Mouse (Mus musculus) adrenal gland, postnatal 25 days (tissue): ENCODE results near the gene Ncoa3. TPM values are rescaled to one million over a fixed set of nuclear protein-coding genes. Genes with fewer than 3 reads are reported as not detected.
A peak's percentile ranks its signal among the peaks of the same experiment; 100 is the strongest.
"Not testable (repeated sequence)": the region's sequence is repeated elsewhere in the genome, so short reads cannot be mapped to it uniquely, and the experiment has no call there.

Experiments
- DNase-seq: peaks from one replicate; pipeline ENCODE4 v3.0.0; 2021; ENCODE audit warnings: mixed read lengths
- long read RNA-seq: library from polyadenylated mRNA; stranded (forward); transcript quantifications from one replicate; pipeline ENCODE4 v2.0.0, GENCODE M21; 2021
- total RNA-seq: library from RNA; stranded (reverse); gene quantifications from 2 replicates; pipeline ENCODE4 v1.2.3, GENCODE M21; 2021

Ncoa3 gene
- total RNA-seq: 26.8 and 27.1 TPM in 2 replicates
- long read RNA-seq, partial matches to known transcripts: 4 of 8 reads
- long read RNA-seq, other reads (novel, unspliced or antisense): 3 of 8 reads

DNA sequence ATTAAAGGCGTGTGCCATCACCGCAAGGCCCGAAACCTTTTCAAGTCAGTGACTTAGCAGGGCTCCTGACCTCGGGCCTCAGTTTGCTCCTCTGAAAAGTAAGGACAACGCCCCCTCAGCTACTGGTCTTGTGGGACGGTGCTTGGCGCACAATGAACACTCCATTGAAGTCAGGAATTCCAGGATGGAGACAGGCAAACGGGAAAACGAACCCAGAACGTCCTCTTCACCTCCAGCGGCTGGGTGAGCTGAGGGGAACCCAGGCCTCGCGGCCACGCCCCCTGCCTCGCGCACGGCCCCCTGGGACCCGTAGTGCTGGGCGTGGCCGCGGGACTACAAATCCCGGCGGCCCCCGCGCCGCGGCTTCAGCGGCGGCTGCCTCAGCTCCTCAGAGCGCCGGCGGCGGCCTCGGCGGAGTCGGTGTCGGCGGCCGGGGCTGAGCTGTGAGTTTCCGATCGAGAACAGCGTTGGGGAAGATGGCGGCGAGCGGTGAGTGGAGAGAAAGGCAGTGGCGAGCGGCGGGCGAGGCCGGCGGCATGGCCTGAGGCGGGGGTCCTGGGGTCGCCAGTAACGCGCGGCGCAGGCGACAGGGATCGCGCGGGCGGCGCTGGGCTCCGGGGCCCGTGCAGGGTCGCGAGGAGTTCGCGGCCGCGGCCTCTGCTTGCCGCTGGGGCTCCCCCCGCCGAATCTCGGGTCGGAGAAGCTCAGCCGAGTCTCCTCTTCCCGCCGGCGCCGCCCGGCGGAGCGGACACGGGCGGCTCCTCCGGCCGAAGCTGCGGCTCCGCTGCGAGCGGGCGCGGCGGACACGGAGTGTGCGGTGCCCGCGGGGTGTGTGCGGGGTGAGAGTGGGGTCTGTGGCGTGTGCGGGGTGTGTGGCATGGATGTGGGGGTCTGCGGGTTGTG, at the start of gene Ncoa3:
Gene Ncoa3 (plus strand): TSS at position 367 of the 903 bp plus-strand sequence.
- peak; percentile 95 for DNase-seq

- DNase-seq: no peak
Measured at GRCm38 (mm10) chr2:165943113-165943512, 49.3 kb upstream of the Ncoa3 start.

- DNase-seq: no peak
Measured at GRCm38 (mm10) chr2:165944576-165945351, 47.7 kb upstream of the Ncoa3 start.

DNA sequence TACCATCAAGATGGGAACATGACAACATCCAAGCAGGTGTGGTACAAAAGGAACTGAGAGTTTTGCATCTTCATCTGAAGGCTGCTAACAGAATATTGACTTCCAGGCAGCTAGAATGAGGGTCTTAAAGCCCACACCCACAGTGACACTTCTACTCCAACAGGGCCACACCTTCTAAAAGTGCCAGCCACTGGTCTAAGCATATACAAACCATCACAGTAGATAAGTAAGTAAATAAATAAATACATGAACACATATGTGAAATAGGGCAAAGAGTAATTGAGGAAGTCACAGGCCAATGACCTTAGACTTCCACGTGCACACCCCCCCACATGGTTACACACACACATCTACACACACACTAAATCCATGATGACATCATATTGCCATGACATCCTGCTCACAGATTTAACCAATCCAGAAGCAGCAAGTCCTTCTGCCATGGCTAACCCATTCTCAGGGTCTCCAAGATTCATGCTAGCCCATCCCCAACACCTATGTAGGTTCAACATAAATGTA, 46.3 kb upstream of the Ncoa3 start:
- DNase-seq: no peak

GRCm38 (mm10) chr2:165948007-165948406, 44.4 kb upstream of the Ncoa3 start:
- no peak for DNase-seq

GRCm38 (mm10) chr2:165948785-165949184, 43.7 kb upstream of the Ncoa3 start:
- not testable (repeated sequence) for DNase-seq

GRCm38 (mm10) chr2:165949719-165950118, 42.7 kb upstream of the Ncoa3 start:
- DNase-seq: no peak

DNA sequence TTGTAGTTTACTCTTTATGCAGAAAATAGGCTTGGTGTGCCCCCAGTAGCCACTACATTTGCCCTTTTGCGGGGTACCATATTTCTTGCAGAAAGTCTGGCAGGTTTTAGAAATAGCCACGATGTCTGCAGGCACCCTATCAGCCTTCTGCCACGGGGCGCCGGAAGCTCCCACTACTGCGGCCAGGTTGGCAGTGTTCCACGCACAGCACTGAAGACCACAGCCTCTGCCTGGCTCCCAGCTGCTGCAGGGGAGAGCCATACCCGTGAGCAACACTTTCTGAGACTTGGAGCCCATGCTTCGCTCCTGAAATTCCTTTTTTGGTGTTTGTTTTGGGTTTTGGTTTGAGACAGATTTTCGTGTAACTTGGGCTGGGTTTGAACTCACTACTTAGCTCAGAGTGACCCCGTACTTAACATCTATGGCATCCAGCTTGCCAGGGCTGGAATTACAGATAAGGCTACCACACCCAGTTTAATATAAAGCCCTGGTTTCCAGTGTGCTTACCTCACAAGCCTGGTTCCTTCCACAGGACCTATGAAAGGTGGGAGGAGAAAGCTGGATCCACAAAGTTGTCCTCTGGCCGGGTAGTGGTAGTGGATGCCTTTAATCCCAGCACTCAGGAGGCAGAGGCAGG, 40.9 kb upstream of the Ncoa3 start:
- no peak for DNase-seq

GRCm38 (mm10) chr2:165954872-165955271, 37.6 kb upstream of the Ncoa3 start:
- peak; percentile 18 for DNase-seq

GRCm38 (mm10) chr2:165955386-165955785, 37.0 kb upstream of the Ncoa3 start:
- DNase-seq: no peak

DNA sequence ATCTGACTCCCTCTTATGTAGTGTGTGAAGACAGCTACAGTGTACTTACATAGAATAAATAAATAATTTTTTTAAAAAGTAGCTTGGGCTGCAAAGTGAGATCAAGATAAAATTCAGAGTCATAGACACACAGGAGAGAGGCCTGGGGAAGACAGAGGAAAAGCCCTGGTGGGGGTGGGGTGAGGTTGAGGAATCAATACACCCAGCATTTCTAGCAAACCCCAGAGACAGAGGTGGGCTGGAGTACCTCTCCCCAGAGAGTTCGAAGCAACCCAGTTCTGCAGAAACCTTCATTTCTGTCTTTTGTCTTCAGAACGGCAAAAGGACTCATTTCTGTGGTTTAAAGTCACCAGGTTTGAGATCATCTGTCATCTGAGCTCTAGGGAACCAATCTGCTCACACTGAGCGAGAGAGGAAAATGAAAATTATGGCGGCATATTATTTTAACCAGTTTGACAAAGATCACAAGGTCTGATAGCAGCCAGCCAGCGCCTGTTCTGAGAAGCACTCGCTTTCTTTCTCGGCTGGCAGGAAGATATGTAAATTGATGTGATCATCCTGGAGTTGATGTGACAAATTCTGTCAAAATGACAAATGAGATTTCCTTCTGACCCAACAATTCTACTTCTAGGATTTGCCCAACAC, 36.2 kb upstream of the Ncoa3 start:
- no peak for DNase-seq

- no peak for DNase-seq
Measured at GRCm38 (mm10) chr2:165957257-165957828, 35.1 kb upstream of the Ncoa3 start.

- DNase-seq: no peak
Measured at GRCm38 (mm10) chr2:165958556-165958955, 33.9 kb upstream of the Ncoa3 start.

DNA sequence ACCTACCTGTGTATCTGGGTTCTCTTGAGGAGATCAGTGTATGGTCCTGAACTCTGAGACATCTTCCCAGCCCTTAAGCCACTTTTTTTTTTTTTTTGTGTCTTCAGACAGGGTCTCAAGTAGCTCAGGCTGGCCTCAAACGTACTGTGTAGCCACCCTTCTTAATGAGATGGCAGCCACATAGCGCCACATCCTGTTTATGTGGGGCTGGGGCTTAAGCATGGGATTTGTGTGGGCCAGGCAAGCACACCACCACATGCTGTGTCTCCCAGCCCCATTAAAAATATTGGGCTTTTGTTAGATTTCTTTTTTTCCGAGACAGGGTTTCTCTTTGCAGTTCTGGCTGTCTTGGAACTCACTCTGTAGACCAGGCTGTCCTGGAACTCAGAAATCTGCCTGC, 31.7 kb upstream of the Ncoa3 start:
- no peak for DNase-seq

DNA sequence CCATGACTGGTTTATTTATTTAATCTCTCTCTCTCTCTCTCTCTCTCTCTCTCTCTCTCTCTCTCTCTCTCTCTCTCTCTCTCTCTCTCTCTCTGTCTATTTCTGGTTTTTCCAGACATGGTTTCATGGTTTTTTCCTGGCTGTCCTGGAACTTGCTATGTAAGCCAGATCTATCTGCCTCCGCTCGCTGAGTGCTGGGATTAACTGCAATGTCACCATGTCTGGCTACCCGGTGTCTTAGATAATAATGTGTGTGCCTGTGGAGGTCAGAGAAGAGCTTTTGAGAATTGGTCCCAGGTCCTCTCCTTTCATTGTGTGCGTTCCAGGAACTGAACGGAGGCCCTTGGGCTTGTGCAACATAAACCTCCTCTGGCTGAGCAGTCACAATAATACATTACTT, 29.6 kb upstream of the Ncoa3 start:
- DNase-seq: no peak

DNA sequence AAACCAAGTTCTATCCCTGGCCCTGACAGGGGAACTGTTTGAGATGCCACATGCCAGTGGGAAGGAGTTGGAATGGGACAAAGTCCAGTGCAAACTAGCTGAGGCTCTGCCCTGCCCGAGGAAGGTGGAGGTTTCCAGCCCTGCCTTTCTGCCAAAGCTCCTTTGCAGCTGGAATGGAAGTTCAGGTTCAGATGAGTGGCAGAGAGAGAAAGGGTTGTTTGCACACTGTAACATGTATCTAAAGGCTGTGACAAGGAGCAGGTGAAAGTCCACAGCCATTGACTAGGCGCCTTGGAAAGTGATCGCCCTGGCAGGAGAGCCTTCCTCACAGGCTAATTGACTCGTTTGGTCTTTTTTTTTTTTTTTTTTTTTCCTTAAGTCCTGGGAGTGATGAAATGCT, 28.3 kb upstream of the Ncoa3 start:
- DNase-seq: no peak

- DNase-seq: no peak
Measured at GRCm38 (mm10) chr2:165967076-165967475, 25.4 kb upstream of the Ncoa3 start.

DNA sequence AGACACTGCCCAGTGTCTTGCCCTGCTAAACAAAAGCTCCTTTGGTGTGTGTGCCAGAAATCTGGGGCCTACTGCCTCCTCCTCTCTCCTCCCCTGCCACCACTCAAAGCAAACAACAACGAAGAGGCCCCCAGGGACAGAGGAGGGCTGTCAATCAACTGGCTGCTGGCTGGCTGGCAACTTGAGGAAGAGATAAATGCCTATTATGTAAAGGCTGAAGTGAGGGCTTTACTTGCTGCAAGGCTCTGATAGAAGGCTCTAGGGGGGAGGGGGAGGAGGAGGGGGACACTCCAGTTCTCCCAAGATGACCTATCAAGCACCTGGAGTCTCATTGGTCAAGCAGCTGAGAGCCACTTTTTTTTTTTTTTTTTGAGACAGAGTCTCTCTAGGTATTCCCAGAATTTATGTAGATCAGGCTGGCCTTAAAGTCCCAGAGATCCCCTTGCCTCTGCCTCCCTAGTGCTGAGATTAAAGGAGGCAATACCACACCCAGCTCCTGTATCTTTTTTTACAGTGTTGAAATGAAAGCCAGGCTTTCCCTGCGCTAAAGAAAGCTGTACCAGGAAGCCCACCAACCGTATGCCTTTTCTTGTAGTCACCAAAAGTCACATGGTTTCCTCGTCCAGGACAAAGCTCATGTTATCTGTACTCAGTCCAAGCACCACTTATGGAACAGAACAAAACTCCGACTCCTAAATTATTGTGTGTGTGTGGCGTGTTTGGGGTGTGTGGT, 24.4 kb upstream of the Ncoa3 start:
- peak; percentile 29 for DNase-seq

DNA sequence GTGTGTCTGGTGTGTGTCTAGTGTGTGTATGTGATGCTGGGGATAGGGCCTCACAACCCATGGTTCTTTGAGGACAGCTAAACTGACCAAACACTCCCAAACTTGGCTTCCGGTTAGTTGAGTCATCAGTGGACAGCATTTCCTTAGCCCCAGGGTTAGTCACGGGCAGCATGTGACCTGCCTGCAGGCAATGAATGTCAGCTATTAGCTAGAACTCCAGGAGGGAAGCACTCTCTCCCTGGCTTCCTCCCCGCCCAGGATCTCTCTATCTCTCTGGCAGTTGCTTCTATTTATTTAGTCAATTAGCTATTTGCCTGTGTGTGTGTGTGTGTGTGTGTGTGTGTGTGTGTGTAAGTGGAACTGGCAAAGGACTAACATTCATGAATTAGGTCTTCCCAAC, 23.6 kb upstream of the Ncoa3 start:
- DNase-seq: peak; percentile 40

- DNase-seq: no peak
Measured at GRCm38 (mm10) chr2:165969391-165969790, 23.0 kb upstream of the Ncoa3 start.

DNA sequence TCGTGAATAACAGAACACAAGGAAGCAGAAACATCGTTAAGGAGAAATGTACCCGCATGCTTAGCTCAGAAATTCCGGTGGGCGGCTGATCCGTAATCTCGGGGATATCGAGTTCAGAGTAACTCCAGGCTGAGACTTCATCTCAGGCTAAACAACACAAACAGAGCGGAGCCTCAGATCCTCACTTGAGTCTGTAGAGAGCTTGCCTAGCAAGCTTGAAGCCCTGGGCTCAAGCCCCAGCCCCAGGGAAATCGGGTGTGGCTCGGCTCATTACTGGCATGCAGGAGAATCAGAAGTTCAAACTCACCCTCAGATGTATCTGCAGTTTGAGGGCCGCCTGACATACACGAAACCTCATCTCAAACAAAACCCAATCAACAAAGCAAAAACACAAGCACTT, 22.5 kb upstream of the Ncoa3 start:
- no peak for DNase-seq
